Mouse (Mus musculus): ENCODE measurements around the gene Tbc1d10a. TPM values are rescaled to one million over a fixed set of nuclear protein-coding genes. Genes with fewer than 3 reads are reported as not detected.
A peak's percentile ranks its signal among the peaks of the same experiment; 100 is the strongest.

Tbc1d10a gene
- polyA plus RNA-seq, 1 experiment from 2014 or later, result 26.4 TPM

DNA sequence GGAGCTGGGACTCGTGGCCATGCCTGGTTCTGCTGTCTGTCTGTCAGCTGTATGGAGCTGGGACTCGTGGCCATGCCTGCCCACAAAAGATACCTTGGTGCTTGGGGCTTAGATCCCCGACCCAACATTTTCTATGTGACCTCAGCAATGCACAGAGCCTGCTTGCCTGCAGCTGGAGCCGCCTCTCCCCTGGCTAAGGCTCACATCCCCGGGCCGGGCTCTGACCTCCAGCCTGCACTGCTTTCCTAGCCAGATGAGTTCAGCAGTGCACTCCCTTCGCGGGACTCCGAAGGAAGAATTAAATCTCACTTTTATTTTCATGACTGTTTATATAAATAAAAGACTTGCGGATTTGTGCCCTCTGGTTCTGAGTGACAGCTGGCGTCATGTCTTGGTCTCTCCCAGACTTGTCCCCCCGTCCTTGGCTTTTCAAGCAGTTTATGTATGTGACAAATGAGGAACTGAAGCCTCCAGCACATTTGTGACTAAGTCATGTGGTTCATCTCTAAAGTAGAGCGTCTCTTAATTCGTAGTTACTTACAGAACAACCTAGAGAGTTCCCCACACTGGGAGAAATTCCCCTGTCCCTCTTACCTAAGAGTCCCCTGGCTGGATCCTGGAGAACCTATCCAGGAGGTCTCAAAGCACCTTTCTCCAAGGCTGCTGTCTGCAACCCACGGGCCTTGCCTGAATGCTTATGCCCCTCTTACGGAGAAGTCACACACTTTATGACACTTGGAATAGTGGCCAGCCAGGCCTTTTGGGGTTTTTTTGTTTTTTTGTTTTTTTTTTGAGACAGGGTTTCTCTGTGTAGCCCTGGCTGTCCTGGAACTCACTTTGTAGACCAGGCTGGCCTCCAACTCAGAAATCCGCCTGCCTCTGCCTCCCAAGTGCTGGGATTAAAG, 35.7 kb downstream of the Tbc1d10a start:
- Histone ChIP-seq H3K27ac (replicated peaks) (no peak overlapping the region), H3K27me3 (ENCODE audit: low read depth, poor library complexity, severe bottlenecking) (peaks cover 30% of the 10 kb centered on the region), H3K4me1 (peaks cover 33% of the 10 kb centered on the region), H3K36me3 (no peaks in the 10 kb centered on the region), H3K9me3 (replicated peaks) (peaks cover 4% of the 10 kb centered on the region; the same call in 1 of the 2 replicates), H3K4me3 (no peak overlapping the region)
- no peak for DNase-seq (ENCODE audit: low spot score)
- 82% methylated on average over 17 of the region's 17 CpGs for WGBS

GRCm38 (mm10) chr11:4223393-4224188, 37.0 kb downstream of the Tbc1d10a start:
- Histone ChIP-seq H3K36me3 (no peaks in the 10 kb centered on the region), H3K27ac (replicated peaks) (peak overlapping the region; percentile 28; the same call in 1 of the 2 replicates), H3K27me3 (ENCODE audit: low read depth, poor library complexity, severe bottlenecking) (peaks cover 17% of the 10 kb centered on the region), H3K4me1 (peaks cover 26% of the 10 kb centered on the region), H3K4me3 (peak overlapping the region; percentile 21; the same call in 1 of the 2 replicates), H3K9me3 (replicated peaks) (no peaks in the 10 kb centered on the region)
- 29% methylated on average over 7 of the region's 7 CpGs for WGBS
- DNase-seq (ENCODE audit: low spot score), result no peak

DNA sequence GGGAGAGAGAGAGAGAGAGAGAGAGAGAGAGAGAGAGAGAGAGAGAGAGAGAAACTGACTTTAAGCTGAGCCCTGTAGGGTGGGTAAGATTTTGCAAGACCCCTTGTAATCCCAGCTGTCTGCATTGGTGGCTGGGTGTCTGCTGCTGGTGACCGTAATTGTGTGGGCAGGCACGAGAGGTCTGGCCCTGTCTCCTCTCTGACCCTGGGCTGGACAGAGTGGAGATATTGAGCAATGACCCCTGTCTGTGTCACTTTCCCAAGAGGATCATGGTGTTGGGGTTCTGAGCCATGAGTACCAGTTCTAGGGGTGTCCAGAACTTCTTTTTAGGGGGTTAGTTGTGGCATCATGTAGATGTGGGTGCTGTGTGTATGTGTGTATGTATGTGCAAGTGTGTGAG, 37.6 kb downstream of the Tbc1d10a start:
- no peak overlapping the region for H3K27ac ChIP-seq (replicated peaks)
- no peaks in the 10 kb centered on the region for H3K36me3 ChIP-seq
- H3K9me3 ChIP-seq (replicated peaks), result no peaks in the 10 kb centered on the region
- WGBS, result 42% methylated on average over 2 of the region's 2 CpGs
- no peak for DNase-seq (ENCODE audit: low spot score)
- peaks cover 11% of the 10 kb centered on the region for H3K27me3 ChIP-seq (ENCODE audit: low read depth, poor library complexity, severe bottlenecking)
- no peak overlapping the region for H3K4me3 ChIP-seq
- peaks cover 21% of the 10 kb centered on the region for H3K4me1 ChIP-seq

- no peak for DNase-seq (ENCODE audit: low spot score)
- Histone ChIP-seq H3K36me3 (no peaks in the 10 kb centered on the region), H3K27me3 (ENCODE audit: low read depth, poor library complexity, severe bottlenecking) (no peaks in the 10 kb centered on the region), H3K4me1 (peaks cover 12% of the 10 kb centered on the region), H3K4me3 (no peak overlapping the region), H3K9me3 (replicated peaks) (no peaks in the 10 kb centered on the region), H3K27ac (replicated peaks) (no peak overlapping the region)
- WGBS, result 82% methylated on average over 5 of the region's 5 CpGs
These were observed 40.2 kb downstream of the Tbc1d10a start for GRCm38 (mm10) chr11:4226569-4227325.

DNA sequence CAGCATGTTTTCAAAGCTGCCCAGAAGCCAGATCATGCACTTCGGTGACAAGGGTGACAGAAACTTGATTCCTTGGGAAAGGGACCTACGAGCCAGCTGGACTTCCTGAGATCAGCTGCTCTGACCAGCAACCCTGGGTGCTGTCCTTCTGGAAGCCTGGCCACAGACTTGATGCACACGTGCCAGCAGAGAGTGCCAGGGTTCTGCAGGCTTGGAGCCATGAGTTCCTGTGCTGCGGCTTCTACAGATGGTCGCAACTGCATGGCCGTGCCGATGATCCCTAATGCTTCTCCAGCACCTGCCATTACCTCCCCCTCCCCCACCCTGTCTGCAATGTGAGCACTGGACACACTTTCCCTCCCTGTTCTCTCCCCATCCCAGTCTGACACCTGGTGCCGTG, 41.9 kb downstream of the Tbc1d10a start:
- Histone ChIP-seq H3K4me1 (peaks cover 12% of the 10 kb centered on the region), H3K27ac (replicated peaks) (no peak overlapping the region), H3K36me3 (no peaks in the 10 kb centered on the region), H3K9me3 (replicated peaks) (no peaks in the 10 kb centered on the region), H3K27me3 (ENCODE audit: low read depth, poor library complexity, severe bottlenecking) (no peaks in the 10 kb centered on the region), H3K4me3 (no peak overlapping the region)
- 62% methylated on average over 8 of the region's 8 CpGs for WGBS
- no peak for DNase-seq (ENCODE audit: low spot score)

GRCm38 (mm10) chr11:4229841-4230240, 43.3 kb downstream of the Tbc1d10a start:
- Histone ChIP-seq H3K4me3 (no peak overlapping the region), H3K4me1 (peaks cover 12% of the 10 kb centered on the region), H3K27ac (replicated peaks) (0 out of 2 replicates have a peak overlapping the region, but pooled peaks have one; percentile 23), H3K27me3 (ENCODE audit: low read depth, poor library complexity, severe bottlenecking) (no peaks in the 10 kb centered on the region), H3K36me3 (no peaks in the 10 kb centered on the region), H3K9me3 (replicated peaks) (no peaks in the 10 kb centered on the region)
- 67% methylated on average over 4 of the region's 4 CpGs for WGBS
- DNase-seq (ENCODE audit: low spot score), result no peak

- H3K9me3 ChIP-seq (replicated peaks), result no peaks in the 10 kb centered on the region
- H3K27ac ChIP-seq (replicated peaks), result no peak overlapping the region
- peaks cover 14% of the 10 kb centered on the region for H3K4me1 ChIP-seq
- DNase-seq (ENCODE audit: low spot score), result no peak
- no peaks in the 10 kb centered on the region for H3K27me3 ChIP-seq (ENCODE audit: low read depth, poor library complexity, severe bottlenecking)
- H3K36me3 ChIP-seq, result no peaks in the 10 kb centered on the region
- H3K4me3 ChIP-seq, result no peak overlapping the region
- 98% methylated on average over 2 of the region's 2 CpGs for WGBS
These were observed 44.8 kb downstream of the Tbc1d10a start for GRCm38 (mm10) chr11:4231435-4231834.

DNA sequence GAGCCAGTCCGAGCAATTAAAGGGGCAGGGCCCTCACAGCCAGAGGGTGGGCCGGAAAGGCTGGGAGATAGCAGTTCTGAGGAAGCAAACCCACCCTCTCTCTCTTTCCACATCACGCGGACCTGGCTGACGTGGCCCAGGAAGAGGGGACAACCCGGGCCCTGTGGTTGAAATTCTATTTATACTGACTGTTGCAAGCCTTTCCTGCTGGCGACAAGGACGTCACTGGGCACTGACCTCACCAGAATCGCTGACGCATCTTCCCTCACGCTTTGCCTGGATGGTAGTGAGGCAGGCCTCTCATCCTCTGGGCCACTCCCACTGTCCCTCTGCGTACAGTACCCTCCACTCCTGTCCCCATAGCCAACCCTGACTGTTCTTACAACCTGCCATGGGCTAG, 46.1 kb downstream of the Tbc1d10a start:
- no peaks in the 10 kb centered on the region for H3K36me3 ChIP-seq
- no peaks in the 10 kb centered on the region for H3K9me3 ChIP-seq (replicated peaks)
- WGBS, result 80% methylated on average over 12 of the region's 12 CpGs
- H3K4me1 ChIP-seq, result peaks cover 14% of the 10 kb centered on the region
- no peaks in the 10 kb centered on the region for H3K27me3 ChIP-seq (ENCODE audit: low read depth, poor library complexity, severe bottlenecking)
- no peak overlapping the region for H3K27ac ChIP-seq (replicated peaks)
- DNase-seq (ENCODE audit: low spot score), result no peak
- H3K4me3 ChIP-seq, result no peak overlapping the region

DNA sequence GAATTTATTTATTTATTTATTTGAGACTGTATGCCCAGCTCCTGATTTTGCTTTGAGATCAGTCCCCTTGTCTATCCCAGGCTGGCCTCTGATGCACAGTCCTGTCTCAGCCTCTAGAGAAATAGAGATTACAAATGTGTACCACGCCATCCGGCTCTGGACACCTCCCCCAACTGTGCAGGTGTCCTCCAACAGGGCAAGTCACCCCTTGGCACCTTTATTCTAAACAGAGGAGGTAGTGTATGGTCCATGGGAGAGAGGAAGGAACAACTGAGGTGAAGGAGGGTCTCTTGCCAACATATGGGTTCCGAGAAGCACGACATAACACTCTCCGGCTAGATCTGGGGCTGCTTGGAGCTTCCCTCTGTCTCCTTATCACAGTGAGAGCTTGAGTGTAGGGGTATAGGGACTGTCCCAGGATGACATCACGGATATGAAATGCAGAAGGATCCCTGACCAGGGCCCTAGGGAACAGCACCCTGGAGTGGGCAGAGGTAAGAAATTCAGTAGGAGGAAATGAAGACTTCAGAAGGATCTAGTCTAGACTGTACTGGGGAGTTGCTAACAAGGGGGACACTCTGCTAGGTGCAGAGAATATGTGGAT, 48.6 kb downstream of the Tbc1d10a start:
- Histone ChIP-seq H3K36me3 (no peaks in the 10 kb centered on the region), H3K4me3 (no peak overlapping the region), H3K27ac (replicated peaks) (no peak overlapping the region), H3K9me3 (replicated peaks) (no peaks in the 10 kb centered on the region), H3K4me1 (0 out of 2 replicates have a peak, but pooled peaks cover 2% of the 10 kb centered on the region), H3K27me3 (ENCODE audit: low read depth, poor library complexity, severe bottlenecking) (no peaks in the 10 kb centered on the region)
- WGBS, result 91% methylated on average over 6 of the region's 6 CpGs
- DNase-seq (ENCODE audit: low spot score), result no peak

DNA sequence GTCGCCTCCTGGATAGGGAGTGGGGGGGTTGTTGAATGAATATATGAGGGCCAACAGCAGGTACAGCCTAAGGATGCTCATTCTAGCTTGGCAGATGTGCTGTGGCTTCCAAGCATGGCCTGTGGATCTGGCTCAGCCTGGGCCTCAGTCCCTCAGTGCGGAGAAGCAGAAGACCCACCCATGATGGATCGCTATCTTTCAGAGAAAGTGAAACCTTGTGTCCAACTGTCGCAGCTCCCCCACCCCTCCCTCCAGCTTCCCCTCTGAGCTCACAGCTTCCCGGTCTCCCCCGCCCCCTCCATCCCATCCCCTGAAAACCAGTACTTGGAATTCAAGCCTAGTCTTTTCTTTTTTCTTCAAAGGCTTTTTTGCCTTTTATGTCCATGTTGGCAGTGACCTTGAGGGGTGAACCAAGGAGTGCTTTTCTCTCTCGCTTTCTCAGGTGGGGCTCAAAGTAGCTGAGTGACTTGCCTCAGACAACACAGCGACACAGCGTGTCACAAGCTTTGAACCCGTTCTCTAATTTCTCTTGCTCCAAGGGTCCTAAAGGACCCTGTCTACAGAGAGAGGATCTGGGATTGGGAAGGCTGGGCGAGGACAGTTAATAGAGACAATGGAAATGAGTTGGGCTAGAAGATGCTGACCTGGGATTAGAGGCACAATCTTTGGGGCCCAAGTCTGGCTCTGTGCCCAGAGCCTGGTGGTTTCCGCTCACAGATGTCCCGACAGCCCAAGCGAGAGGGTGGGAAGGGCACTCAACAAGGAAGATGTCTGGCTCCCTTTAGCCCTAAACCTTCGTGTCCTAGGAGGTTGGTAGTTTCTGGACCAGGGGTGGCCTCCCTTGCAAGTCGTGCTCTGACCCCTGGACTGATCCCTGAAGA, 49.3 kb downstream of the Tbc1d10a start, which contains the start of gene Osm:
Gene Osm (plus strand): TSS at position 756 of the 881 bp plus-strand sequence.
- no peak for DNase-seq (ENCODE audit: low spot score)
- H3K36me3 ChIP-seq, result no peaks in the 10 kb centered on the region
- H3K27ac ChIP-seq (replicated peaks), result no peak within 1 kb of the TSS
- WGBS, result 82% methylated on average over 16 of the region's 16 CpGs
- no peaks in the 10 kb centered on the region for H3K27me3 ChIP-seq (ENCODE audit: low read depth, poor library complexity, severe bottlenecking)
- H3K9me3 ChIP-seq (replicated peaks), result no peaks in the 10 kb centered on the region
- no peak within 1 kb of the TSS for H3K4me3 ChIP-seq
- H3K4me1 ChIP-seq, result 0 out of 2 replicates have a peak, but pooled peaks cover 2% of the 10 kb centered on the region

GRCm38 (mm10) chr11:4236546-4237067, 50.0 kb downstream of the Tbc1d10a start:
- no peak overlapping the region for H3K27ac ChIP-seq (replicated peaks)
- H3K36me3 ChIP-seq, result no peaks in the 10 kb centered on the region
- H3K4me3 ChIP-seq, result no peak overlapping the region
- no peak for DNase-seq (ENCODE audit: low spot score)
- no peaks in the 10 kb centered on the region for H3K27me3 ChIP-seq (ENCODE audit: low read depth, poor library complexity, severe bottlenecking)
- no peaks in the 10 kb centered on the region for H3K9me3 ChIP-seq (replicated peaks)
- 0 out of 2 replicates have a peak, but pooled peaks cover 2% of the 10 kb centered on the region for H3K4me1 ChIP-seq
- 93% methylated on average over 20 of the region's 21 CpGs for WGBS
